Mouse (Mus musculus) midbrain, embryonic 13.5 days (tissue): ENCODE results near the gene Bsg. TPM values are rescaled to one million over a fixed set of nuclear protein-coding genes. Genes with fewer than 3 reads are reported as not detected.
A peak's percentile ranks its signal among the peaks of the same experiment; 100 is the strongest.

Experiments used
- ATAC-seq: fragments of 200-750 bp; cut with Nextera tagmentation; 2 replicates; pipeline ENCODE4 v1.8.0; 2017; ENCODE audit warnings: mild to moderate bottlenecking, moderate TSS enrichment, moderate library complexity
- H3K27ac ChIP-seq: fragments of 300-500 bp; sonication (generic); 2 replicates; pipeline ENCODE4 v1.5.1; 2015; ENCODE audit warnings: inconsistent platforms, mild to moderate bottlenecking, moderate library complexity
- H3K27me3 ChIP-seq: fragments of 300-500 bp; sonication (generic); 2 replicates; pipeline ENCODE4 v1.6.1; 2015; ENCODE audit warnings: mild to moderate bottlenecking, inconsistent platforms
- H3K36me3 ChIP-seq: fragments of 300-500 bp; sonication (generic); 2 replicates; pipeline ENCODE4 v1.6.1; 2015; ENCODE audit warnings: mild to moderate bottlenecking, inconsistent platforms
- H3K4me1 ChIP-seq: fragments of 300-500 bp; sonication (generic); replicated peaks from 2 replicates; pipeline ENCODE4 v1.6.1; 2015; ENCODE audit warnings: inconsistent platforms
- H3K4me2 ChIP-seq: fragments of 300-500 bp; sonication (generic); replicated peaks from 2 replicates; pipeline ENCODE4 v1.6.1; 2015; ENCODE audit warnings: moderate library complexity, mild to moderate bottlenecking, inconsistent platforms
- H3K4me3 ChIP-seq: fragments of 300-500 bp; sonication (generic); replicated peaks from 2 replicates; pipeline ENCODE4 v1.5.1; 2015; ENCODE audit warnings: mild to moderate bottlenecking, inconsistent platforms
- H3K9ac ChIP-seq: fragments of 300-500 bp; sonication (generic); replicated peaks from 2 replicates; pipeline ENCODE4 v1.6.1; 2015; ENCODE audit warnings: mild to moderate bottlenecking, inconsistent platforms
- H3K9me3 ChIP-seq: fragments of 300-500 bp; sonication (generic); 2 replicates; pipeline ENCODE4 v1.6.1; 2016; ENCODE audit warnings: mild to moderate bottlenecking, inconsistent platforms
- WGBS: fragments of 180-500 bp; shearing (Covaris S2); methylation state at CpG from one replicate; pipeline ENCODE4 v1.1.7; 2015; 5-methylcytosine and 5-hydroxymethylcytosine counted together
- polyA plus RNA-seq: library from polyadenylated mRNA; unstranded; fragments of >200 nt; fragmentation: Nextera tagmentation; extraction: Ambion mirVana; gene quantifications from 2 replicates; pipeline ENCODE4 v1.2.1, GENCODE M21; 2015

The Bsg gene
- polyA plus RNA-seq, 1 experiment from 2014 or later = 608 TPM

DNA sequence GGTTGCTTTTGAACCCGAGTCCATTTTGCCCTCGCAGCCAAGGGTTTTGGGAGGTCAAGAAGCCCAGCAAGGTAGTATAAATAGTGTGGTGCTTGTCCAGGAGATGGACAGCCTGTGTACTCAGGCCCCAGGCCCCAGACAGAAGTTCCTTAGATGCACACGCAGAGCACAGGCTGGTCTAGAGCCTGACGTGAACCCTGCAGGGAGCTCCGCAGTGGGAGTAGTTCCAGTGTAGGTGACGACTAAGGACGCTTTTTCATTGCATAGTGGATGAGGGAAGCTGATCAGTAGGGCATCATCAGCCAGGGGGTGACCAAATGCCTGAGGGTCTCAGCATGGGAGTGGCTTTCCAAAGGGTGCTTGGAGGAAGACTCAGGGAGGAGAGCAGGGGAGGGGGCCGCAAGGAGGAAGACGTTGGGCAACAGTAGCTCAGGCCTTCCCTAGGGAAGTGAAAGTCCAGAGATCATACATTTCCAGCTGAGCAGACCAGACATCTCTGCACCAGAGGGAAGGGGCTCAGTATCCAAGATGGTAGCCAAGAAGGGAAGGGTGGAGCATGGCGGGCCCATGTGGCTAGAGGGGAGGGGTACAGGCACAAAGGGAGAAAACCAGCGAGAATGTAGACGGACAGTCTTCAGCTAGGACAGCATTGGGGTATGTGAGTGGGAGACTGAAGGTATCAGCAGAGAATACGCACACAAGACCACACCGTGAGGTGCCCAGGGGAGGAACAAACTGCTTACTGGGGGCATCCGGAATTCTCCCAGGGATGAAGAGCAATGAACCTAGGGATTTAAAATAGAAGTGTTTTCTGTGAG, 34.0 kb upstream of the Bsg start:
- Histone ChIP-seq H3K4me2 (peak overlapping the region; percentile 86), H3K36me3 (peaks cover 19% of the 10 kb centered on the region), H3K27me3 (no peaks in the 10 kb centered on the region), H3K4me3 (peak overlapping the region; percentile 95), H3K4me1 (peaks cover 24% of the 10 kb centered on the region), H3K9me3 (no peaks in the 10 kb centered on the region), H3K9ac (peak overlapping the region; percentile 95), H3K27ac (peak overlapping the region; percentile 98)
- whole genome bisulfite sequencing = 32% methylated on average over 15 of the region's 15 CpGs
- ATAC-seq = peak; percentile 55

DNA sequence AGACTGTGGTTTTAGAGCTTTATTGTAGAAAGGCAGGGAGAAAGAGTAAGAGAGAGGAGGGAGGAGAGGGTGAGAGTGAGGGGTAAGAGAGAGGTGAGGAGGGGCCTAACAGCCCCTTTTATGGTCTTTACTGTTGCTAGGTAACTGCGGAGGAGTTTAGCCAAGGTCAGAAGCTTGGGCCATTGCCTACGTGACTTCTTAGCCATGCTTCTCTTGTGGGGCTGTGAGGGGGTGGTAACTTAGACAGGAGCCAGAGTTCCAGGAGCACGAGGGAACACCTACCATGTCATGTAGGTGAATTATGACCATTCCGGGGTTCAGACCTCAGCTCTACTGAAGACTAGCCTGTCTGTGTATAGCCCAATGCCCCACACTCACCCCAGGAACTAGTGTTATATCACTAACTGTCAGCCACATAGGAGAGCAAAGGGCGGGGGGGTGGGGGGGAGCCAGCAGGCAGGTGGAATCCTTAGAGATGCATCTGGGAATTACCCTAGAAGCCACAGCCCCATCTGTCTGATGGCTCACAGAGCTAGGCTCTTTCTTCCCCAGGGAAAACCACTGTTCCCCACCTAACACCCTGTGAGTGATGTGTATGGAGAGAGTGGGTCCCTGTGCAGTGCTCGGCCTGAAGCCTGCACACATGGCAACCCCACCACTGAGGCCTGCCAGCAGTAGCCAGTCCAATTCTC, 32.7 kb upstream of the Bsg start:
- H3K4me3 ChIP-seq = peak overlapping the region; percentile 95; the same call in 1 of the 2 replicates
- peak overlapping the region; percentile 86; the same call in 1 of the 2 replicates for H3K4me2 ChIP-seq
- no peaks in the 10 kb centered on the region for H3K27me3 ChIP-seq
- no peak overlapping the region for H3K9ac ChIP-seq
- 65% methylated on average over 6 of the region's 6 CpGs for WGBS
- ATAC-seq = no peak
- H3K27ac ChIP-seq = no peak overlapping the region
- H3K36me3 ChIP-seq = peaks cover 32% of the 10 kb centered on the region
- H3K4me1 ChIP-seq = peaks cover 24% of the 10 kb centered on the region
- no peaks in the 10 kb centered on the region for H3K9me3 ChIP-seq

DNA sequence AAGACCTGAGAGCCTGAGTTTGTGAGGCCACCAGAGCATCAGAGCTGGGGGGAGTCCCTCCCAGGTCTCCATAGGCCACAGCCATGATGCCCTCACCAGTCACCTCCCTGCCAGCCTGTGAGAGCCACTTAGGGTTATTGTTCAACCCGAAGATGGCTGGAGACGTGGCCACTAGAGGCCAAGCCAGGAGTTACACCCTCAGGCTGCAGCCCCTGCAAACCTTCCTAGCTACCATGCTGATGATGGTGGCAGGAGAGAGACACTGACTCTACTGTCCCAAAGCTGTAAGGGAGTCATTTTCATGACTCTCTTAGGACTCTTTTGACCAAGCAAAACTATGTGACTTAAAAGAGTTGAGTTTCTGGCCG, 32.2 kb upstream of the Bsg start:
- H3K27me3 ChIP-seq = no peaks in the 10 kb centered on the region
- H3K27ac ChIP-seq = no peak overlapping the region
- peaks cover 24% of the 10 kb centered on the region for H3K4me1 ChIP-seq
- H3K9ac ChIP-seq = no peak overlapping the region
- no peak overlapping the region for H3K4me2 ChIP-seq
- H3K36me3 ChIP-seq = peaks cover 35% of the 10 kb centered on the region
- WGBS = 53% methylated on average over 3 of the region's 3 CpGs
- no peaks in the 10 kb centered on the region for H3K9me3 ChIP-seq
- ATAC-seq = no peak
- no peak overlapping the region for H3K4me3 ChIP-seq

DNA sequence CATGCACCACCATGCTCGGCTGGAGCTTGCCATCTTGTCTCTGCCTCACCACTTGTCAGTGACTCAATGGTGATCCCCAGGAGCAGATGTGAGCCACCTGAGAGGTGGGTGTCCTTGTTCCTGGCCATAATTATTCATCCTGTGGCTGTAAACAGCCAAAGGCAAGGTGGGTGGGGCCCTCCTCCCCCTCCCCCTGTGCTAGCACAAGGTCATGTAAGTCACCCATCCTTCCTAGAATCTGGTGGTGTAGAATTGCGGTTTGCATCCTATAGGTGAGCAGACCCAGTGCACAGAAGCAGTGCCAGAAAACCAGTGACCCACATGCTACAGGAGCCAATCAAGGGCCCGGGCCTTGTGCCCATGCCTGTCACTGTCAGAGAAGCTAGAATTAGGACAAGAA, 31.2 kb upstream of the Bsg start:
- Histone ChIP-seq H3K4me3 (no peak overlapping the region), H3K27ac (no peak overlapping the region), H3K36me3 (peaks cover 35% of the 10 kb centered on the region), H3K9ac (no peak overlapping the region), H3K27me3 (no peaks in the 10 kb centered on the region), H3K9me3 (no peaks in the 10 kb centered on the region), H3K4me2 (no peak overlapping the region), H3K4me1 (peaks cover 21% of the 10 kb centered on the region)
- 98% methylated on average over 3 of the region's 3 CpGs for WGBS
- ATAC-seq = no peak

DNA sequence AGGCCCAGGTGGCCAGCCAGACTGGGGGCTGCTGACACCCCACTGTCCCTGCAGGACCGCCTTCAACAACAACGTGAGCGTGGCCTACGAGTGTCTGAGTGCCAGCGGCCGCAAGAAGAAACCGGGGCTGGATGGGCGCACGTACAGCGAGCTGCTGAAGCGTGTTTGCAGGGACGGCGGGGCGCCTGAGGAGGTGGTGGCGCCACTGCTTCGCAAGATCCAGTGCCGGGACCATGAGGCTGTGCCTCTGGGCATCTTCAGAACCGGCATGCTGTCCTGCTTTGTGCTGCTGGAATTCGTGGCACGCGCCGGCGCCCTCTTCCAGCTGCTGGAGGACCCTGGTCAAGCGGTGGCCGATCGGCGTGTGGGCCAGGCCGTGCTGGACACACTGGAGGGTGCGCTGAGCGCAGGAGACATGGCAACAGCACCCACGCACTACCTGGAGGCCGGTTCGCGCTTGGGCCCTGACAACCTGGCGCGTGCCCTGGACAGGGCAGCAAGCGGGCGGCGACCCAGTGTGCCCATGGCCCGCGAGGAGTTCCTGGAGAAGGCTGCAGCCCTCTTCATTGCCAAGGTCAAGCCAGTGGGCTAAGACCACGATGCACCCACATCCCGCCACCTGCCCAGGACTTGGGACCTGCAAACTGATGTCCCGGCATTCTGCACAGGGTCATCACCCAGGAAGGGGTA, 28.8 kb upstream of the Bsg start:
- H3K4me3 ChIP-seq = no peak overlapping the region
- 58% methylated on average over 44 of the region's 44 CpGs for WGBS

DNA sequence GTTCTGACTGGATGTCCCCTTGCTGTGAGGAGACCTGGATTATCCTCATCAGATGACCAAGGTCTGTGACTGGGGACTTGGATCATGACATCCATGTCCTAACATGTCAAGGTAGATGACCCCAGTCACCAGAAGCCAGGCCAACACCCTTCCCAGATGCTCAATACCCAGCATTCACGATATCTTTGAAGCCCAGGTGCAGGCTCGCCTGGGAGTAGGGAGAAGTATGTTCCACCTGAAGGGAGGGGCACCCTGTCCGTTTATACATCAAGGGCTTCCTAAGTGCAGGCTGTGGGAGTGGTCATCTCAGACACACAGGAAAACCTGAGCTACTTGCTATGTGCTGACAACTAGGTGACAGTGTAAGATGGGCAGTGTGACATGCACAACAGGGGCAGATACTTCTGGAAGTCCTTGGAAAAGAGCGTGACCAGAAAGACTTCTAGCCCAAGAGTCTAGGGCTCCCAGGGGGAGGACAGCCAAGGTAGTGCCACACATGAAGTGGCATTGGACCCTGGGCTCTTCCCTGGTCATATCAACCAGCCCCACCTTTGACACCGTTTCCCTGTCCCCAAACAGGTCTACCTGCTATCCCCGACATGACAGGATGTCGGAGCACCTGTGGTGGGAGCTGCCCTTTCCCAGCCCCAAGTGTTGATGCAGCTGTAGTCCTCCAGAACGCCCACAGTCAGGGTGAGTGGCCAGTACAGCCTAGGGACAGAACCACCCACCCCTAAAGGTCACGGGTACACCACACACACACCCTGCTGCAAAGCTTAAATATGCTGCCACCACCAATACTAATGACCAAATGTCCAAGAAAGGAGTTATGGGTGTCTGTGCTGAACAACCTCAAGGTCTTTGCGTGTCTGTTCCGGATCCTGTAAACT, 23.4 kb upstream of the Bsg start:
- Histone ChIP-seq H3K9ac (peak overlapping the region; percentile 50), H3K4me3 (peak overlapping the region; percentile 90), H3K4me1 (peaks cover 27% of the 10 kb centered on the region), H3K27ac (peak overlapping the region; percentile 90), H3K36me3 (peaks cover 27% of the 10 kb centered on the region), H3K9me3 (no peaks in the 10 kb centered on the region), H3K27me3 (no peaks in the 10 kb centered on the region), H3K4me2 (peak overlapping the region; percentile 99)
- 46% methylated on average over 11 of the region's 11 CpGs for WGBS
- peak; percentile 50 for ATAC-seq

More for the DNA sequence above, 28.8 kb upstream of the Bsg start:
- ATAC-seq = no peak
- H3K4me2 ChIP-seq = no peak overlapping the region
- peaks cover 35% of the 10 kb centered on the region for H3K36me3 ChIP-seq
- peaks cover 10% of the 10 kb centered on the region for H3K4me1 ChIP-seq
- H3K27ac ChIP-seq = no peak overlapping the region
- H3K9ac ChIP-seq = no peak overlapping the region
- no peaks in the 10 kb centered on the region for H3K27me3 ChIP-seq
- H3K9me3 ChIP-seq = no peaks in the 10 kb centered on the region

DNA sequence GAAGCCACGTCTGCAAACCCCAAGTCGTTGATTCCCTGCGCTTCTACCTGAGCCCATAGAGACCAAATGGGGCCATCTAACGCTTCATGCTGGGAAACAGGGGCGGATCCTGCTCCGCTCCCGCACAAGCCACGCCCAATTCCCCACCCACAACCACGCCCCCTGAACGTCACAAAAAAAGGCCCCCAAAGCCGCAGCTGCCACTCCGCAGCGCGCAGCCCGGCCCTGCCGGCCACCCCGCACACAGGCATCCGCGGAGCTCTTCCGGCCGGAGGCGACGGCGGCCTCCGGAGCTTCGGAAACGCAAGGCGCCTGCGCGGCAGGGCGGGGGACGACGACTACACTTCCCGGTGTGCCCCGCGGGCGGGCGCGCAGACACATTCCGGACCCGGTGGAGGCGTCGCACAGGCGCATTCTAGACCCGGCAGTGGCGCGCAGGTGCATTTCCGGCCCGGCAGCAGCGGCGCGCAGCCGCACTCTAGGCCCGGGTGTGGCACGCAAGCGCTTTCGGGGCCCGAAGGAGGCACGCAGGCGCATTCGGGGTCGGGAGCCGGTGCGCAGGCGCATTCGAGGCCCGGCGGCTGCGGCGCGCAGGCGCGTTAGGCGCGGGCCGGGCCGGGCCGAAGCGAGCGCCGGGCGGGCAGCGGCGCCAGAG, 22.6 kb upstream of the Bsg start, which contains the start of gene Cdc34:
Gene Cdc34, plus strand, starts transcription at position 605 of the 655 bp plus-strand sequence.
- H3K36me3 ChIP-seq = peaks cover 27% of the 10 kb centered on the region
- peaks cover 27% of the 10 kb centered on the region for H3K4me1 ChIP-seq
- peak within 1 kb of the TSS; percentile 99 for H3K4me2 ChIP-seq
- H3K27me3 ChIP-seq = no peaks in the 10 kb centered on the region
- H3K4me3 ChIP-seq = peak within 1 kb of the TSS; percentile 90
- no peaks in the 10 kb centered on the region for H3K9me3 ChIP-seq
- peak within 1 kb of the TSS; percentile 90 for H3K27ac ChIP-seq
- ATAC-seq = peak; percentile 96
- H3K9ac ChIP-seq = peak within 1 kb of the TSS; percentile 88
- WGBS = under 1% methylated on average over 70 of the region's 84 CpGs

DNA sequence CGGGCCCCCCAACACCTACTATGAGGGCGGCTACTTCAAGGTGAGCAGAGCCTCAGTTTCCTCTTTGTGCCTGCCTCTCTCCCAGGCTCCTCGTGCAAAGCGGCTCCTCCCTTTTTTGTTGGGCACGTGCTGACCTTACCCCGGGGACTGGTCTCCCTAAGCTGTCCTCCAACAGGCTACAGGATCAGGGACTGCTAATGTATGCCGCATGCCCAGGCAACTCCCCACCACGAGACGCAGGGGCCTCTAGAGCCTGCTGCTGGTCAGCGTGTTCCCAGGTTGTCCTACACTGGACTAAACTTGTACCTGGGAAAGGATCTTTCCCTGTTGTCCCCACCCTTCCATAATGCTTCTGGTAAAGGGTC, 21.8 kb upstream of the Bsg start:
- Histone ChIP-seq H3K27ac (peak overlapping the region; percentile 72), H3K36me3 (peaks cover 34% of the 10 kb centered on the region), H3K4me2 (peak overlapping the region; percentile 99), H3K4me1 (peaks cover 27% of the 10 kb centered on the region), H3K9me3 (no peaks in the 10 kb centered on the region), H3K9ac (peak overlapping the region; percentile 88), H3K27me3 (no peaks in the 10 kb centered on the region), H3K4me3 (peak overlapping the region; percentile 90)
- ATAC-seq = peak; percentile 6
- WGBS = 0% methylated on average over 10 of the region's 10 CpGs

DNA sequence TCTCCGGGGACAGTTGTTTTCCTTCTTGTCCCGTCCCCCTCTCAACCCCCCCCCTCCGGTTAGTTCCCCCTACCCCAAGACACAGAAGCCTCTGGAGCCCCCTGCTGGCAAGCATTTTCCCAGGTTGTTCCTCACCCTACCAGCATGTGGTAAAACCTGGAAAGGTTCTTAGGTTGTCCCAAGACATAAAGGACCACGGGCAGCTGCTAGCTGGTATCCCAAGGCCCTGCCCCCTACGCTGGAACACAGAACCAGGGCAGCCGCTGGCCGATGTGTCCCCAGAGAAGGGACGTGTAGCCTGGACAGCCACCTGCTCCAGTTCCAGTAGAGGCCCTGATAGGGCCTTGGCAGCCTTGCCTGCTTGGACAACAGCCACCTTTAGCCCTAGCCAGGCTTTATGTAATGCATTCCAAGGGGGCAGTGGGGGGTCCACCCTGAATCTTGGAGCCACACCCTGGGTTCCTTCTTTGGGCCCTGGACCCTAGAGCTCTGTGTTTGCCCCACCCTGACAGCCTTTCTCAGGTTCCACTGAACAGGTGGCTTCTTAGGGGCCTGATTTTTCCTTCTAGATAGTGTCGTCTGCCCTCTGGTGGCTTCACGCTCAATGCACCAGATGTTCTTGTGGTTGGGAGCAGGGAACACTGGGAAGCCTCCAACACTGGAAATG, 21.2 kb upstream of the Bsg start:
- H3K4me1 ChIP-seq = peaks cover 27% of the 10 kb centered on the region
- H3K27ac ChIP-seq = 0 out of 2 replicates have a peak overlapping the region, but pooled peaks have one; percentile 39
- no peaks in the 10 kb centered on the region for H3K27me3 ChIP-seq
- WGBS = 4% methylated on average over 10 of the region's 10 CpGs
- peak overlapping the region; percentile 88 for H3K9ac ChIP-seq
- H3K4me3 ChIP-seq = peak overlapping the region; percentile 90
- ATAC-seq = no peak
- H3K9me3 ChIP-seq = no peaks in the 10 kb centered on the region
- H3K4me2 ChIP-seq = peak overlapping the region; percentile 99
- H3K36me3 ChIP-seq = peaks cover 39% of the 10 kb centered on the region

DNA sequence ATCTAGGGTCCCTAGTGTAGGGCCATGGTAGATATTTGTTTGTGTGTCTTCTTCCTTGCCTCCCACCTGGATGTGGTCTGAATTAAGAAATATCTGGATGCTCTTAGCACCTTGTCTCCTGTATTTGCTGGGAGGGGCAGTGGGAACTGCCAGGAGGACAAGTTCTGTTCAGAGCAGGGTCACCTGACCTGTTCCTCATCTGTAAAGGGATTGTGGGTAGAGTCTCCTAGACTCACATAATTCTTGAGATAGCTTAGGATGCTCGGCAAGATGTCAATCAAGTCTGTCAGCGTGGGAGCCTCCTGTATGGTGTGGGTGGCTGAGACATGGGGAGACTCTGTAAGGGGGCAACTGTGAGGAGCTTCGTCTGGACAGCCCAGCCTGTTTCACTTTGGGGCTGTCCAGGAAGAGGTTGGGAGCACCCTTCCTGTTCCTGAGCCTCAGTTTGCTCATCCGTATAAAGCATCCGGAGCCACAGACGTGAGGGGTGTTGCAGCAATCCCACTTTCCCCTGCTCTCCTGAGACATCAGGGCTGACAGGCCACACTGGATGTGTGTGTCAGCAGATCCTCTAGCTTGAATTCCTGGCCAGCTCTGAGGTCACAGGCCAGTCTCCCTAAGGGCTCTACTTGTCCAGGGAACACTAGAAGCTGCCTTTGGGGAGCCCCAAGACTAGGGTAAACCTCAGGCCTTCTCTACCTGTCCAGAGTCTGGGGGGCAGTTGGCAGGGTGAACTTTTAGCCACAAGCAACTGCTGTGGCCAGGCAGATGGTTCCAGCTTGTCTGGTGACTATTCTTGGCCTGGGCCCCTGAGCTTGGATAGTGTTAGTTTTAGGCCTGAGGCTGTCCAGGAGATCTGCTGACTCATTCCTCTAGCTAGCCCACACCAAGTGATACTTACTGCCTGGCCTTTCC, 20.3 kb upstream of the Bsg start:
- H3K27ac ChIP-seq = no peak overlapping the region
- no peaks in the 10 kb centered on the region for H3K27me3 ChIP-seq
- peaks cover 27% of the 10 kb centered on the region for H3K4me1 ChIP-seq
- 93% methylated on average over 6 of the region's 6 CpGs for WGBS
- no peak for ATAC-seq
- no peaks in the 10 kb centered on the region for H3K9me3 ChIP-seq
- peak overlapping the region; percentile 90 for H3K4me3 ChIP-seq
- peak overlapping the region; percentile 99 for H3K4me2 ChIP-seq
- peaks cover 48% of the 10 kb centered on the region for H3K36me3 ChIP-seq
- peak overlapping the region; percentile 88; the same call in 1 of the 2 replicates for H3K9ac ChIP-seq
